In genomic region chr16:46496889-46497685, GRCm38 (mm10) we compare ENCODE assay signal across 8 mouse cellular contexts. TPM values are rescaled to one million over a fixed set of nuclear protein-coding genes. Genes with fewer than 3 reads are reported as not detected.
DNase-seq lines count a peak whose midpoint lies in the region; ATAC-seq lines count a peak whose summit lies in the region.

No protein-coding gene starts in this region.

- no peaks in the 10 kb centered on the region for H3K36me3 ChIP-seq in erythroblast, embryonic 14.5 days (ENCODE audit: control insufficient read depth)
- H3K36me3 ChIP-seq in embryonic facial prominence, embryonic 15.5 days = no peaks in the 10 kb centered on the region
- no peaks in the 10 kb centered on the region for H3K36me3 ChIP-seq in heart, embryonic 11.5 days (ENCODE audit: control insufficient read depth, insufficient read depth, low read length)
- H3K36me3 ChIP-seq in kidney, embryonic 14.5 days (ENCODE audit: control insufficient read depth, insufficient read depth, low read length) = no peaks in the 10 kb centered on the region
- H3K36me3 ChIP-seq in limb, embryonic 13.5 days = peaks cover 1% of the 10 kb centered on the region; the same call in 1 of the 2 replicates
- no peaks in the 10 kb centered on the region for H3K36me3 ChIP-seq in midbrain, embryonic 15.5 days (replicated peaks)

- peaks cover 3% of the 10 kb centered on the region; the same call in 1 of the 2 replicates for H3K9me3 ChIP-seq in erythroblast, embryonic 14.5 days (ENCODE audit: control insufficient read depth, low read length)
- H3K9me3 ChIP-seq in embryonic facial prominence, embryonic 15.5 days (replicated peaks) = no peaks in the 10 kb centered on the region
- no peaks in the 10 kb centered on the region for H3K9me3 ChIP-seq in heart, embryonic 11.5 days (replicated peaks; ENCODE audit: control insufficient read depth, low read length)
- no peaks in the 10 kb centered on the region for H3K9me3 ChIP-seq in kidney, embryonic 14.5 days (ENCODE audit: control insufficient read depth, low read length)
- H3K9me3 ChIP-seq in limb, embryonic 13.5 days = no peaks in the 10 kb centered on the region
- no peaks in the 10 kb centered on the region for H3K9me3 ChIP-seq in midbrain, embryonic 15.5 days

- no peak for ATAC-seq in erythroblast, adult 5-6 weeks (replicated peaks; ENCODE audit: low FRiP score, poor library complexity, severe bottlenecking)
- ATAC-seq in embryonic facial prominence, embryonic 15.5 days (ENCODE audit: insufficient number of reproducible peaks, low FRiP score, low TSS enrichment, low read depth) = peak; percentile 97
- ATAC-seq in heart, embryonic 11.5 days (replicated peaks; ENCODE audit: insufficient number of reproducible peaks, low FRiP score, low TSS enrichment) = peak; percentile 94
- ATAC-seq in kidney, embryonic 14.5 days (ENCODE audit: low FRiP score, low TSS enrichment) = peak; percentile 97
- ATAC-seq in limb, embryonic 13.5 days (ENCODE audit: low FRiP score, low read depth) = peak; percentile 98
- ATAC-seq in midbrain, embryonic 15.5 days (replicated peaks) = peak; percentile 96

- peak overlapping the region; percentile 56 for H3K4me3 ChIP-seq in erythroblast, embryonic 14.5 days (replicated peaks)
- peak overlapping the region; percentile 83 for H3K4me3 ChIP-seq in embryonic facial prominence, embryonic 15.5 days (replicated peaks)
- peak overlapping the region; percentile 89 for H3K4me3 ChIP-seq in heart, embryonic 11.5 days (ENCODE audit: low read depth, low read length)
- peak overlapping the region; percentile 88 for H3K4me3 ChIP-seq in kidney, embryonic 14.5 days (ENCODE audit: low read length)
- H3K4me3 ChIP-seq in limb, embryonic 13.5 days = peak overlapping the region; percentile 89
- peak overlapping the region; percentile 68 for H3K4me3 ChIP-seq in midbrain, embryonic 15.5 days

- peak overlapping the region; percentile 94 for H3K27ac ChIP-seq in embryonic facial prominence, embryonic 15.5 days (replicated peaks)
- H3K27ac ChIP-seq in heart, embryonic 11.5 days (ENCODE audit: low read depth, low read length) = peak overlapping the region; percentile 98
- peak overlapping the region; percentile 98 for H3K27ac ChIP-seq in kidney, embryonic 14.5 days (ENCODE audit: low read depth, low read length)
- peak overlapping the region; percentile 94 for H3K27ac ChIP-seq in limb, embryonic 13.5 days
- peak overlapping the region; percentile 91 for H3K27ac ChIP-seq in midbrain, embryonic 15.5 days

- H3K4me2 ChIP-seq in embryonic facial prominence, embryonic 15.5 days (replicated peaks) = peak overlapping the region; percentile 83
- peak overlapping the region; percentile 90 for H3K4me2 ChIP-seq in heart, embryonic 11.5 days
- H3K4me2 ChIP-seq in kidney, embryonic 14.5 days (replicated peaks; ENCODE audit: low read depth, low read length) = peak overlapping the region; percentile 88
- peak overlapping the region; percentile 86 for H3K4me2 ChIP-seq in limb, embryonic 13.5 days (replicated peaks)
- H3K4me2 ChIP-seq in midbrain, embryonic 15.5 days = peak overlapping the region; percentile 74

- peak overlapping the region; percentile 76 for H3K9ac ChIP-seq in embryonic facial prominence, embryonic 15.5 days
- H3K9ac ChIP-seq in heart, embryonic 11.5 days (ENCODE audit: low read depth, low read length) = peak overlapping the region; percentile 97
- peak overlapping the region; percentile 96 for H3K9ac ChIP-seq in kidney, embryonic 14.5 days (ENCODE audit: low read depth, low read length)
- H3K9ac ChIP-seq in limb, embryonic 13.5 days = peak overlapping the region; percentile 96
- H3K9ac ChIP-seq in midbrain, embryonic 15.5 days = peak overlapping the region; percentile 83

- peaks cover 2% of the 10 kb centered on the region; the same call in 1 of the 2 replicates for H3K4me1 ChIP-seq in erythroblast, embryonic 14.5 days (ENCODE audit: control insufficient read depth)
- no peaks in the 10 kb centered on the region; the same call in 1 of the 2 replicates for H3K4me1 ChIP-seq in embryonic facial prominence, embryonic 15.5 days
- H3K4me1 ChIP-seq in heart, embryonic 11.5 days (ENCODE audit: control insufficient read depth, insufficient read depth, low read length) = peaks cover 16% of the 10 kb centered on the region
- peaks cover 9% of the 10 kb centered on the region for H3K4me1 ChIP-seq in kidney, embryonic 14.5 days (ENCODE audit: control insufficient read depth, insufficient read depth, low read length)
- H3K4me1 ChIP-seq in limb, embryonic 13.5 days = peaks cover 22% of the 10 kb centered on the region
- peaks cover 32% of the 10 kb centered on the region for H3K4me1 ChIP-seq in midbrain, embryonic 15.5 days

- peaks cover 48% of the 10 kb centered on the region for H3K27me3 ChIP-seq in erythroblast, embryonic 14.5 days (ENCODE audit: control insufficient read depth)
- H3K27me3 ChIP-seq in embryonic facial prominence, embryonic 15.5 days = no peaks in the 10 kb centered on the region
- H3K27me3 ChIP-seq in heart, embryonic 11.5 days (ENCODE audit: control insufficient read depth, insufficient read depth, low read length) = no peaks in the 10 kb centered on the region
- no peaks in the 10 kb centered on the region for H3K27me3 ChIP-seq in kidney, embryonic 14.5 days (ENCODE audit: control insufficient read depth, insufficient read depth, low read length)
- H3K27me3 ChIP-seq in limb, embryonic 13.5 days = peaks cover 13% of the 10 kb centered on the region
- no peaks in the 10 kb centered on the region for H3K27me3 ChIP-seq in midbrain, embryonic 15.5 days (replicated peaks)

- DNase-seq in spleen, postnatal 4 days (ENCODE audit: low spot score in 2 of 2) = peak; percentile 49 to 76

- WGBS in embryonic facial prominence, embryonic 15.5 days = under 1% methylated on average over 47 of the region's 78 CpGs
- WGBS in heart, embryonic 11.5 days (ENCODE audit: insufficient replicate concordance) = under 1% methylated on average over 60 of the region's 78 CpGs
- 1% methylated on average over 50 of the region's 78 CpGs for WGBS in kidney, embryonic 14.5 days
- under 1% methylated on average over 54 of the region's 78 CpGs for WGBS in limb, embryonic 13.5 days
- WGBS in midbrain, embryonic 15.5 days = 0% methylated on average over 66 of the region's 78 CpGs

RNA-seq across cellular contexts. Expression of gene Nectin3, which starts 1.2 kb away (rescaled TPM):
- polyA plus RNA-seq in erythroblast, embryonic 14.5 days (2012) = not detected in 2 replicates
- total RNA-seq in erythroblast, adult 5-6 weeks (2015; ENCODE audit: low replicate concordance) = not detected in 2 replicates
- total RNA-seq in erythroblast, adult 5-6 weeks (2017; ENCODE audit: low replicate concordance) = not detected in 2 replicates
- polyA plus RNA-seq in embryonic facial prominence, embryonic 15.5 days (2015; fragmentation: Nextera tagmentation; extraction: Ambion mirVana) = 32.3 and 36.4 TPM in 2 replicates
- 23.3 and 26.2 TPM in 2 replicates for polyA plus RNA-seq in heart, embryonic 11.5 days (2014; fragmentation: Nextera tagmentation; extraction: Ambion mirVana)
- polyA plus RNA-seq in kidney, embryonic 14.5 days (2014; fragmentation: Nextera tagmentation; extraction: Ambion mirVana) = 43.5 and 50.9 TPM in 2 replicates
- polyA plus RNA-seq in limb, embryonic 13.5 days (2015; fragmentation: Nextera tagmentation; extraction: Ambion mirVana) = 28.9 and 32.5 TPM in 2 replicates
- polyA plus RNA-seq in midbrain, embryonic 15.5 days (2015; fragmentation: Nextera tagmentation; extraction: Ambion mirVana) = 29.1 and 31.1 TPM in 2 replicates

Comparison
In these comparisons a context has a peak if more than half of its experiments do, and no peak if none do; other contexts are left out.
1. RNA of gene Nectin3, which starts 1.2 kb away (polyA plus RNA-seq): 43.5 to 50.9 TPM in kidney, embryonic 14.5 days, 32.3 to 36.4 TPM in embryonic facial prominence, embryonic 15.5 days, 29.1 to 31.1 TPM in midbrain, embryonic 15.5 days, 28.9 to 32.5 TPM in limb, embryonic 13.5 days and 23.3 to 26.2 TPM in heart, embryonic 11.5 days; not detected in erythroblast, embryonic 14.5 days; every median in the first group is over 10 times any median in the second.
2. Peak in every context shown above with its lines, with median percentiles within 50 percentile points of each other: H3K4me3 ChIP-seq, H3K27ac ChIP-seq, H3K4me2 ChIP-seq and H3K9ac ChIP-seq.